In the genomic region with DNA sequence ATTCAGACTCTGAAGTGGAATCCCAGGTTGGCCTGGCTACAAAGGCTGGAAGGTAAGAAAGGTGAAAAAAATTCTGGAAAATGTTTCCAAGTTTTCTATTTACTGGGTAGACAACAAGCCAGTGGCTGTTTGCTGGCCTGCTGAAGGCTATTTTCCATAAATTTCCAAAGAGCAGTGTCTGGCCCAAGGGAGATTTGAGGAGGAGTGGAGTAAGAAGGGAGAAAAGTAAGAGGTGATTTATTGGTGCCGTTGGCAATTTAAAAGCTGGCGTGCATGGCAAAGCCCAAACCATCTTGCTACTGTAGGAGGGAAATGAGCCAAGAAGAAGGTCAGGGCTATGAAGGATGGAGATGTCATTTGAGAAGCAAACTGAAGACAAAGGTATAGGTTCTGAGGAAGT, we compare ENCODE assay signal across 15 mouse cellular contexts.
"Had no signal": no experiment of that assay in that cellular context is flagged by ENCODE, and none has a peak within 500 bp of the region (broad histone marks: within the 10 kb centered on the region; RNA-seq: fewer than 3 reads in every experiment).

No protein-coding gene starts in this region.

- H3K27ac ChIP-seq: neural tube, embryonic 15.5 days; stomach, embryonic 15.5 days; stomach, postnatal 0 days had no signal

- H3K4me1 ChIP-seq: neural tube, embryonic 15.5 days; stomach, embryonic 15.5 days had no signal

- H3K27me3 ChIP-seq: neural tube, embryonic 15.5 days; stomach, embryonic 15.5 days had no signal

- H3K36me3 ChIP-seq: neural tube, embryonic 15.5 days; stomach, embryonic 15.5 days had no signal

- H3K4me3 ChIP-seq: neural tube, embryonic 15.5 days; stomach, embryonic 15.5 days had no signal

- H3K9me3 ChIP-seq: neural tube, embryonic 15.5 days; stomach, embryonic 15.5 days had no signal

- DNase-seq: retina, postnatal 1 day; right cerebral cortex, adult 18-20 months; right cerebral cortex, postnatal 14 days; right cerebral cortex, postnatal 25 days; right cerebral cortex, postnatal 4 days; spleen, adult 18-20 months; thymus, adult 18-20 months; thymus, adult 2 months; thymus, postnatal 14 days; thymus, postnatal 25 days; thymus, postnatal 36 days; thymus, postnatal 4 days had no signal
